Comparison of ENCODE assay signal across 11 mouse cellular contexts in genomic region chr5:117314587-117315428, GRCm38 (mm10). TPM values are rescaled to one million over a fixed set of nuclear protein-coding genes. Genes with fewer than 3 reads are reported as not detected.
A peak's percentile ranks its signal among the peaks of the same experiment; 100 is the strongest.
DNase-seq lines count a peak whose midpoint lies in the region; ATAC-seq and TF ChIP-seq lines count a peak whose summit lies in the region.
"Had no signal": no experiment of that assay in that cellular context is flagged by ENCODE, and none has a peak within 500 bp of the region (broad histone marks: within the 10 kb centered on the region; RNA-seq: fewer than 3 reads in every experiment).

No protein-coding gene starts in this region.

- TF ChIP-seq POLR2A in limb, embryonic 14.5 days (IDR thresholded peaks at IDR 0.05; ENCODE audit: borderline replicate concordance, extremely low read depth, insufficient read depth, insufficient read length), result no peak

- WGBS in midbrain, embryonic 11.5 days, result 12% methylated on average over 9 of the region's 9 CpGs
- WGBS in midbrain, embryonic 16.5 days, result 13% methylated on average over 9 of the region's 9 CpGs
- WGBS in limb, embryonic 14.5 days, result 25% methylated on average over 9 of the region's 9 CpGs
- 17% methylated on average over 9 of the region's 9 CpGs for WGBS in stomach, embryonic 15.5 days

- H3K9me3 ChIP-seq in midbrain, embryonic 11.5 days (ENCODE audit: control insufficient read depth, low read length), result no peaks in the 10 kb centered on the region
- no peaks in the 10 kb centered on the region for H3K9me3 ChIP-seq in midbrain, embryonic 16.5 days (replicated peaks; ENCODE audit: control insufficient read depth, low read length, poor library complexity, severe bottlenecking)
- no peaks in the 10 kb centered on the region for H3K9me3 ChIP-seq in limb, embryonic 14.5 days (ENCODE audit: control insufficient read depth, low read length)
- H3K9me3 ChIP-seq in stomach, embryonic 15.5 days, result no peaks in the 10 kb centered on the region

- H3K4me3 ChIP-seq in midbrain, embryonic 11.5 days (ENCODE audit: low read depth, low read length), result no peak overlapping the region
- no peak overlapping the region for H3K4me3 ChIP-seq in midbrain, embryonic 16.5 days (ENCODE audit: low read depth, low read length)
- no peak overlapping the region for H3K4me3 ChIP-seq in limb, embryonic 14.5 days (replicated peaks; ENCODE audit: low read length)
- H3K4me3 ChIP-seq in stomach, embryonic 15.5 days (replicated peaks), result no peak overlapping the region
- H3K4me3 ChIP-seq: megakaryocyte, embryonic 14.5 days had no signal

- no peak for ATAC-seq in midbrain, embryonic 11.5 days (ENCODE audit: low FRiP score)
- no peak for ATAC-seq in midbrain, embryonic 16.5 days
- ATAC-seq in limb, embryonic 14.5 days (ENCODE audit: low FRiP score, low read depth), result peak; percentile 24; the same call in 1 of the 2 replicates
- ATAC-seq in stomach, embryonic 15.5 days (ENCODE audit: insufficient read depth, low FRiP score, low read depth), result peak; percentile 69

- no peaks in the 10 kb centered on the region for H3K36me3 ChIP-seq in midbrain, embryonic 11.5 days (ENCODE audit: control insufficient read depth, insufficient read depth, low read length)
- H3K36me3 ChIP-seq in midbrain, embryonic 16.5 days (ENCODE audit: control insufficient read depth, insufficient read depth, low read length), result no peaks in the 10 kb centered on the region
- H3K36me3 ChIP-seq in limb, embryonic 14.5 days (ENCODE audit: control insufficient read depth, insufficient read depth, low read length), result no peaks in the 10 kb centered on the region
- H3K36me3 ChIP-seq in stomach, embryonic 15.5 days, result no peaks in the 10 kb centered on the region

- DNase-seq in embryo, embryonic 9.5 days (ENCODE audit: extremely low spot score), result peak; percentile 21
- no peak for DNase-seq in embryo, embryonic 10.5 days (ENCODE audit: low spot score)
- DNase-seq in midbrain, embryonic 11.5 days (ENCODE audit: low spot score, missing footprints), result peak; percentile 91
- DNase-seq in limb, embryonic 14.5 days (ENCODE audit: low spot score), result peak; percentile 58
- no peak for DNase-seq in ovary, adult 18-20 months (ENCODE audit: low spot score)
- no peak for DNase-seq in T-cell, adult 2 months (ENCODE audit: low spot score)
- DNase-seq: cerebellum, adult 9-10 months; heart, postnatal 4 days had no signal

- H3K27me3 ChIP-seq in midbrain, embryonic 11.5 days (ENCODE audit: control insufficient read depth, insufficient read depth, low read length), result peaks cover 21% of the 10 kb centered on the region
- no peaks in the 10 kb centered on the region for H3K27me3 ChIP-seq in midbrain, embryonic 16.5 days (ENCODE audit: control insufficient read depth, insufficient read depth, low read depth, low read length)
- no peaks in the 10 kb centered on the region for H3K27me3 ChIP-seq in limb, embryonic 14.5 days (ENCODE audit: control insufficient read depth, insufficient read depth, low read length)
- H3K27me3 ChIP-seq in stomach, embryonic 15.5 days (replicated peaks), result no peaks in the 10 kb centered on the region

- no peak overlapping the region for H3K27ac ChIP-seq in midbrain, embryonic 11.5 days (ENCODE audit: low read depth, low read length)
- no peak overlapping the region for H3K27ac ChIP-seq in midbrain, embryonic 16.5 days (ENCODE audit: low read length)
- H3K27ac ChIP-seq in limb, embryonic 14.5 days (replicated peaks; ENCODE audit: low read depth, low read length), result 0 out of 2 replicates have a peak overlapping the region, but pooled peaks have one; percentile 41
- peak overlapping the region; percentile 91 for H3K27ac ChIP-seq in stomach, embryonic 15.5 days

- H3K9ac ChIP-seq in midbrain, embryonic 11.5 days (ENCODE audit: low read length), result peak overlapping the region; percentile 31
- no peak overlapping the region for H3K9ac ChIP-seq in midbrain, embryonic 16.5 days (ENCODE audit: low read depth, low read length)
- H3K9ac ChIP-seq in limb, embryonic 14.5 days (ENCODE audit: low read depth, low read length, severe bottlenecking), result no peak overlapping the region
- no peak overlapping the region for H3K9ac ChIP-seq in stomach, embryonic 15.5 days

- peaks cover 13% of the 10 kb centered on the region for H3K4me1 ChIP-seq in midbrain, embryonic 11.5 days (ENCODE audit: control insufficient read depth, insufficient read depth, low read length)
- H3K4me1 ChIP-seq in midbrain, embryonic 16.5 days (ENCODE audit: control insufficient read depth, insufficient read depth, low read length), result peaks cover 11% of the 10 kb centered on the region
- H3K4me1 ChIP-seq in limb, embryonic 14.5 days (ENCODE audit: control insufficient read depth, insufficient read depth, low read length), result peaks cover 9% of the 10 kb centered on the region
- H3K4me1 ChIP-seq in stomach, embryonic 15.5 days, result peaks cover 27% of the 10 kb centered on the region; the same call in 1 of the 2 replicates

- no peak overlapping the region for H3K4me2 ChIP-seq in midbrain, embryonic 11.5 days
- H3K4me2 ChIP-seq in midbrain, embryonic 16.5 days (ENCODE audit: low read length), result no peak overlapping the region
- H3K4me2 ChIP-seq in limb, embryonic 14.5 days (replicated peaks; ENCODE audit: low read depth, low read length, severe bottlenecking), result peak overlapping the region; percentile 43; the same call in 1 of the 2 replicates
- H3K4me2 ChIP-seq in stomach, embryonic 15.5 days, result peak overlapping the region; percentile 46

RNA-seq across cellular contexts. Expression of gene Vsig10, which starts 4.1 kb away (rescaled TPM):
- 1.7 and 2.2 TPM in 2 replicates for polyA plus RNA-seq in midbrain, embryonic 11.5 days (2014; fragmentation: Nextera tagmentation; extraction: Ambion mirVana)
- 1.1 and 1.8 TPM in 2 replicates for polyA plus RNA-seq in midbrain, embryonic 16.5 days (2015; fragmentation: Nextera tagmentation; extraction: Ambion mirVana)
- 10.3 and 14.0 TPM in 2 replicates for polyA plus RNA-seq in limb, embryonic 14.5 days (2012; rRNA removed)
- polyA plus RNA-seq in limb, embryonic 14.5 days (2014; fragmentation: Nextera tagmentation; extraction: Ambion mirVana), result 4.5 and 6.8 TPM in 2 replicates
- polyA plus RNA-seq in stomach, embryonic 15.5 days (2015; fragmentation: Nextera tagmentation; extraction: Ambion mirVana), result 19.9 and 20.1 TPM in 2 replicates

RNA-seq across cellular contexts. Expression of gene Pebp1, which starts 27.4 kb away (rescaled TPM):
- 893 and 966 TPM in 2 replicates for polyA plus RNA-seq in midbrain, embryonic 11.5 days (2014; fragmentation: Nextera tagmentation; extraction: Ambion mirVana)
- 1,070 and 1,134 TPM in 2 replicates for polyA plus RNA-seq in midbrain, embryonic 16.5 days (2015; fragmentation: Nextera tagmentation; extraction: Ambion mirVana)
- polyA plus RNA-seq in limb, embryonic 14.5 days (2012; rRNA removed), result 547 and 736 TPM in 2 replicates
- 706 and 740 TPM in 2 replicates for polyA plus RNA-seq in limb, embryonic 14.5 days (2014; fragmentation: Nextera tagmentation; extraction: Ambion mirVana)
- 644 and 729 TPM in 2 replicates for polyA plus RNA-seq in stomach, embryonic 15.5 days (2015; fragmentation: Nextera tagmentation; extraction: Ambion mirVana)

RNA-seq across cellular contexts. Expression of gene Wsb2, which starts 42.3 kb away (rescaled TPM):
- polyA plus RNA-seq in midbrain, embryonic 11.5 days (2014; fragmentation: Nextera tagmentation; extraction: Ambion mirVana), result 72.7 and 84.2 TPM in 2 replicates
- polyA plus RNA-seq in midbrain, embryonic 16.5 days (2015; fragmentation: Nextera tagmentation; extraction: Ambion mirVana), result 286 and 309 TPM in 2 replicates
- 59.5 and 81.6 TPM in 2 replicates for polyA plus RNA-seq in limb, embryonic 14.5 days (2012; rRNA removed)
- polyA plus RNA-seq in limb, embryonic 14.5 days (2014; fragmentation: Nextera tagmentation; extraction: Ambion mirVana), result 66.2 and 69.4 TPM in 2 replicates
- 73.9 and 78.0 TPM in 2 replicates for polyA plus RNA-seq in stomach, embryonic 15.5 days (2015; fragmentation: Nextera tagmentation; extraction: Ambion mirVana)

Comparison
In these comparisons a context has a peak if more than half of its experiments do, and no peak if none do; other contexts are left out.
1. DNase-seq: peak in embryo, embryonic 9.5 days (single experiment), midbrain, embryonic 11.5 days (single experiment) and limb, embryonic 14.5 days (single experiment); none in embryo, embryonic 10.5 days (single experiment), ovary, adult 18-20 months (single experiment) and T-cell, adult 2 months (single experiment).
2. ATAC-seq: peak in limb, embryonic 14.5 days (single experiment) and stomach, embryonic 15.5 days (single experiment); none in midbrain, embryonic 11.5 days (single experiment) and midbrain, embryonic 16.5 days (single experiment).
3. H3K27ac ChIP-seq: peak in limb, embryonic 14.5 days (single experiment) and stomach, embryonic 15.5 days (single experiment); none in midbrain, embryonic 11.5 days (single experiment) and midbrain, embryonic 16.5 days (single experiment).
4. H3K4me2 ChIP-seq: peak in limb, embryonic 14.5 days (single experiment) and stomach, embryonic 15.5 days (single experiment); none in midbrain, embryonic 11.5 days (single experiment) and midbrain, embryonic 16.5 days (single experiment).